Mouse (Mus musculus): ENCODE measurements around the gene Plk2.

- TF ChIP-seq POLR2A (IDR thresholded peaks at IDR 0.05; ENCODE audit: borderline replicate concordance, insufficient read depth, low read length) = no peak
- TF ChIP-seq CTCF (IDR thresholded peaks at IDR 0.05; ENCODE audit: borderline replicate concordance, insufficient read depth, low read depth, low read length) = no peak
These were observed 36.5 kb downstream of the Plk2 start for GRCm38 (mm10) chr13:110431388-110431787.

All from cerebellum, adult 2 months (tissue).